Mouse (Mus musculus): ENCODE data around the gene Kcnd3.

GRCm38 (mm10) chr3:105505161-105505872 lies 53.2 kb downstream of the Kcnd3 start:
- TF ChIP-seq POLR2A (IDR thresholded peaks at IDR 0.05; ENCODE audit: control insufficient read depth, extremely low read depth, insufficient read depth, low read length, poor library complexity) (no peak), CTCF (IDR thresholded peaks at IDR 0.05; ENCODE audit: borderline replicate concordance, control insufficient read depth, extremely low read depth, insufficient read depth, low read length, poor library complexity) (no peak)

All from thymus, adult 2 months (tissue).